Mouse (Mus musculus) testis, adult 2 months (tissue): ENCODE results near the gene Ppp2r5e. TPM values are rescaled to one million over a fixed set of nuclear protein-coding genes. Genes with fewer than 3 reads are reported as not detected.

ENCODE experiments used
- H3K27ac ChIP-seq: fragments of 200-500 bp; 2 replicates; pipeline ENCODE4 v1.5.1; 2012; ENCODE audit warnings: low read depth, low read length; ENCODE audit not compliant: control insufficient read depth, insufficient read depth
- H3K27me3 ChIP-seq: fragments of 200-500 bp; 2 replicates; pipeline ENCODE4 v1.6.1; 2012; ENCODE audit warnings: mild to moderate bottlenecking, low read length, moderate library complexity; ENCODE audit not compliant: control insufficient read depth, insufficient read depth
- H3K36me3 ChIP-seq: fragments of 200-500 bp; 2 replicates; pipeline ENCODE4 v1.6.1; 2012; ENCODE audit warnings: mild to moderate bottlenecking, low read length; ENCODE audit not compliant: control insufficient read depth, insufficient read depth
- H3K4me1 ChIP-seq: fragments of 200-500 bp; 2 replicates; pipeline ENCODE4 v1.6.1; 2012; ENCODE audit warnings: low read length; ENCODE audit not compliant: control insufficient read depth, insufficient read depth
- H3K4me3 ChIP-seq: fragments of 200-500 bp; 2 replicates; pipeline ENCODE4 v1.5.1; 2012; ENCODE audit warnings: low read depth, mild to moderate bottlenecking, low read length, moderate library complexity, mixed read lengths; ENCODE audit not compliant: control insufficient read depth
- CTCF ChIP-seq: fragments of 200-500 bp; IDR thresholded peaks from 2 replicates; pipeline ENCODE4 v1.5.1; 2012; ENCODE audit warnings: low read depth, mild to moderate bottlenecking, inconsistent platforms, low read length, moderate library complexity; ENCODE audit not compliant: control insufficient read depth, insufficient read depth, insufficient replicate concordance
- POLR2A ChIP-seq: fragments of 200-500 bp; IDR thresholded peaks from 2 replicates; pipeline ENCODE4 v1.6.1; 2012; ENCODE audit warnings: low read depth, mild to moderate bottlenecking, inconsistent platforms, low read length, moderate library complexity; ENCODE audit not compliant: control insufficient read depth
- polyA plus RNA-seq: library from polyadenylated mRNA; depleted of rRNA; stranded (reverse); fragments of >200 nt; gene quantifications from 2 replicates; pipeline ENCODE4 v1.2.3, GENCODE M21; 2012

Gene Ppp2r5e
- polyA plus RNA-seq, 1 experiment: 93.9 TPM

GRCm38 (mm10) chr12:75572271-75572670 is 23.8 kb downstream of the Ppp2r5e start:
- Histone ChIP-seq H3K27ac (no peak overlapping the region), H3K4me1 (no peaks in the 10 kb centered on the region), H3K36me3 (no peaks in the 10 kb centered on the region), H3K27me3 (no peaks in the 10 kb centered on the region), H3K4me3 (no peak overlapping the region)
- TF ChIP-seq CTCF (no peak), POLR2A (no peak)

GRCm38 (mm10) chr12:75570138-75570537 is 25.9 kb downstream of the Ppp2r5e start:
- H3K27ac ChIP-seq: no peak overlapping the region
- TF ChIP-seq CTCF: no peak
- TF ChIP-seq POLR2A: no peak
- H3K4me1 ChIP-seq: no peaks in the 10 kb centered on the region
- peaks cover 1% of the 10 kb centered on the region; the same call in 1 of the 2 replicates for H3K36me3 ChIP-seq
- no peaks in the 10 kb centered on the region for H3K27me3 ChIP-seq
- no peak overlapping the region for H3K4me3 ChIP-seq

DNA sequence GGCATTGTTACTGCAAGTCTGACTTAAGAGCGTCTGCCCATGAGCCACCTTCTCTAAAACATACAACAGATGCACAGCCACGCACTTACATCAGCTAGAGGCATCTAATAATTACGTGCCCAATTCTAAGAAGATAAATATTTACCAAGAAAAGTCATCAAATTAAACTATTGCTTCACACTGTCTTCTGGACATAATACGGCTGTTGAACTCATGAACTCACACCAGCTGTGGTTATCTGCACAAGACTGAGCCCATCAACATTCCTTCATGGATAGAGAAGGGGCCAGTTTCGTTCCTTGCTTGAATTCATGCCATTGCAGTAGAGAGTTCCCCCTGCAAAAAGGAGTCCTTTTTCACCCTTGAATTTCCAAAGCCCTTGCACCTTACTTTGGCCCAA is 28.3 kb downstream of the Ppp2r5e start:
- H3K27me3 ChIP-seq: no peaks in the 10 kb centered on the region
- no peaks in the 10 kb centered on the region for H3K4me1 ChIP-seq
- H3K4me3 ChIP-seq: no peak overlapping the region
- no peak for TF ChIP-seq CTCF
- TF ChIP-seq POLR2A: no peak
- peaks cover 1% of the 10 kb centered on the region; the same call in 1 of the 2 replicates for H3K36me3 ChIP-seq
- H3K27ac ChIP-seq: no peak overlapping the region

- Histone ChIP-seq H3K27me3 (no peaks in the 10 kb centered on the region), H3K36me3 (peaks cover 1% of the 10 kb centered on the region; the same call in 1 of the 2 replicates), H3K4me3 (no peak overlapping the region), H3K27ac (no peak overlapping the region), H3K4me1 (no peaks in the 10 kb centered on the region)
- TF ChIP-seq POLR2A (no peak), CTCF (no peak)
Observed at GRCm38 (mm10) chr12:75565756-75566155, 30.3 kb downstream of the Ppp2r5e start.

GRCm38 (mm10) chr12:75564498-75564897 is 31.5 kb downstream of the Ppp2r5e start:
- Histone ChIP-seq H3K4me1 (no peaks in the 10 kb centered on the region), H3K4me3 (no peak overlapping the region), H3K27me3 (no peaks in the 10 kb centered on the region), H3K27ac (no peak overlapping the region), H3K36me3 (peaks cover 1% of the 10 kb centered on the region; the same call in 1 of the 2 replicates)
- TF ChIP-seq POLR2A: no peak
- no peak for TF ChIP-seq CTCF

GRCm38 (mm10) chr12:75562996-75563618 is 32.9 kb downstream of the Ppp2r5e start:
- TF ChIP-seq POLR2A (no peak), CTCF (no peak)
- H3K4me1 ChIP-seq: no peaks in the 10 kb centered on the region
- H3K4me3 ChIP-seq: no peak overlapping the region
- no peak overlapping the region for H3K27ac ChIP-seq
- H3K27me3 ChIP-seq: no peaks in the 10 kb centered on the region
- H3K36me3 ChIP-seq: peaks cover 1% of the 10 kb centered on the region; the same call in 1 of the 2 replicates

- no peak for TF ChIP-seq CTCF
- TF ChIP-seq POLR2A: no peak
- Histone ChIP-seq H3K27me3 (no peaks in the 10 kb centered on the region), H3K27ac (no peak overlapping the region), H3K4me3 (no peak overlapping the region), H3K36me3 (no peaks in the 10 kb centered on the region; the same call in 1 of the 2 replicates), H3K4me1 (no peaks in the 10 kb centered on the region)
Observed at GRCm38 (mm10) chr12:75560681-75561387, 35.2 kb downstream of the Ppp2r5e start.
